ENCODE assay signal across 18 mouse cellular contexts in genomic region chr10:34141693-34142092, GRCm38 (mm10). TPM values are rescaled to one million over a fixed set of nuclear protein-coding genes. Genes with fewer than 3 reads are reported as not detected.
"Had no signal": no experiment of that assay in that cellular context is flagged by ENCODE, and none has a peak within 500 bp of the region (broad histone marks: within the 10 kb centered on the region; RNA-seq: fewer than 3 reads in every experiment).

No protein-coding gene starts in this region.

- H3K27me3 ChIP-seq: neural tube, embryonic 13.5 days; neural tube, embryonic 15.5 days; stomach, embryonic 15.5 days had no signal

- H3K9me3 ChIP-seq: neural tube, embryonic 13.5 days; neural tube, embryonic 15.5 days; stomach, embryonic 15.5 days had no signal

- H3K4me2 ChIP-seq: neural tube, embryonic 13.5 days; neural tube, embryonic 15.5 days; stomach, embryonic 15.5 days had no signal

- H3K27ac ChIP-seq: neural tube, embryonic 13.5 days; neural tube, embryonic 15.5 days; stomach, embryonic 15.5 days; stomach, postnatal 0 days had no signal

- H3K36me3 ChIP-seq: neural tube, embryonic 13.5 days; neural tube, embryonic 15.5 days; stomach, embryonic 15.5 days had no signal

- H3K9ac ChIP-seq: neural tube, embryonic 13.5 days; neural tube, embryonic 15.5 days; stomach, embryonic 15.5 days had no signal

- H3K4me3 ChIP-seq: neural tube, embryonic 13.5 days; neural tube, embryonic 15.5 days; stomach, embryonic 15.5 days had no signal

- DNase-seq: retina, postnatal 1 day; right cerebral cortex, adult 18-20 months; right cerebral cortex, postnatal 14 days; right cerebral cortex, postnatal 25 days; right cerebral cortex, postnatal 4 days; spleen, adult 18-20 months; thymus, adult 18-20 months; thymus, adult 2 months; thymus, postnatal 14 days; thymus, postnatal 25 days; thymus, postnatal 36 days; thymus, postnatal 4 days had no signal

- H3K4me1 ChIP-seq: neural tube, embryonic 13.5 days; neural tube, embryonic 15.5 days; stomach, embryonic 15.5 days had no signal

RNA-seq across cellular contexts. Expression of gene Calhm6, which starts 13.9 kb away (rescaled TPM):
- polyA plus RNA-seq: testis, adult 2 months had no signal

RNA-seq across cellular contexts. Expression of gene Calhm5, which starts 45.4 kb away (rescaled TPM):
- total RNA-seq: neutrophil, adult 5-6 weeks had no signal
